Mouse (Mus musculus) liver, postnatal 0 days (tissue): ENCODE measurements around the gene Pheta2. TPM values are rescaled to one million over a fixed set of nuclear protein-coding genes. Genes with fewer than 3 reads are reported as not detected.

Experiments used
- ATAC-seq: fragments of 200-750 bp; cut with Nextera tagmentation; 2 replicates; pipeline ENCODE4 v1.8.0; 2017; ENCODE audit warnings: mild to moderate bottlenecking, moderate library complexity
- DNase-seq: peaks from one replicate; pipeline ENCODE4 v3.0.0-alpha.2; 2016
- H3K27ac ChIP-seq: fragments of 300-500 bp; sonication (generic); 2 replicates; pipeline ENCODE4 v1.5.1; 2014; ENCODE audit warnings: antibody characterized with exemption, moderate library complexity, mild to moderate bottlenecking, low read depth
- H3K27me3 ChIP-seq: fragments of 300-500 bp; sonication (generic); 2 replicates; pipeline ENCODE4 v1.6.1; 2014; ENCODE audit warnings: low read length, control low read depth, mixed read lengths; ENCODE audit not compliant: insufficient read depth
- H3K36me3 ChIP-seq: fragments of 300-500 bp; sonication (generic); replicated peaks from 2 replicates; pipeline ENCODE4 v1.6.1; 2014; ENCODE audit warnings: mild to moderate bottlenecking, control low read depth, low read length, moderate library complexity, mixed read lengths; ENCODE audit not compliant: insufficient read depth
- H3K4me1 ChIP-seq: fragments of 300-500 bp; sonication (generic); 2 replicates; pipeline ENCODE4 v1.6.1; 2014; ENCODE audit warnings: antibody characterized with exemption, mild to moderate bottlenecking, control low read depth; ENCODE audit not compliant: insufficient read depth
- H3K4me2 ChIP-seq: fragments of 300-500 bp; sonication (generic); 2 replicates; pipeline ENCODE4 v1.6.1; 2014; ENCODE audit warnings: low read depth, mild to moderate bottlenecking, low read length, moderate library complexity, mixed read lengths
- H3K4me3 ChIP-seq: fragments of 300-500 bp; sonication (generic); 2 replicates; pipeline ENCODE4 v1.5.1; 2014; ENCODE audit warnings: low read depth, low read length
- H3K9ac ChIP-seq: fragments of 300-500 bp; sonication (generic); replicated peaks from 2 replicates; pipeline ENCODE4 v1.6.1; 2014; ENCODE audit warnings: mild to moderate bottlenecking, moderate library complexity
- H3K9me3 ChIP-seq: fragments of 300-500 bp; sonication (generic); 2 replicates; pipeline ENCODE4 v1.6.1; 2016; ENCODE audit warnings: mild to moderate bottlenecking, control low read depth, low read length, mixed read lengths
- CTCF ChIP-seq: sonication (generic); IDR thresholded peaks from 2 replicates; pipeline ENCODE4 v1.5.1; 2016; ENCODE audit warnings: antibody characterized with exemption, low read depth
- EP300 ChIP-seq: IDR thresholded peaks from 2 replicates; pipeline ENCODE4 v1.6.1; 2016; ENCODE audit warnings: antibody characterized with exemption, low read depth, mild to moderate bottlenecking
- WGBS: fragments of 180-500 bp; shearing (Covaris S2); extraction: QIAGEN DNeasy Blood & Tissue Kit; methylation state at CpG from one replicate; pipeline ENCODE4 v1.1.7; 2014; ENCODE audit not compliant: insufficient replicate concordance; 5-methylcytosine and 5-hydroxymethylcytosine counted together
- polyA plus RNA-seq: library from polyadenylated mRNA; unstranded; fragments of >200 nt; fragmentation: Nextera tagmentation; extraction: Ambion mirVana; gene quantifications from 2 replicates; pipeline ENCODE4 v1.2.1, GENCODE M21; 2015

Gene Pheta2
- polyA plus RNA-seq, 1 experiment from 2014 or later = 17.5 TPM

DNA sequence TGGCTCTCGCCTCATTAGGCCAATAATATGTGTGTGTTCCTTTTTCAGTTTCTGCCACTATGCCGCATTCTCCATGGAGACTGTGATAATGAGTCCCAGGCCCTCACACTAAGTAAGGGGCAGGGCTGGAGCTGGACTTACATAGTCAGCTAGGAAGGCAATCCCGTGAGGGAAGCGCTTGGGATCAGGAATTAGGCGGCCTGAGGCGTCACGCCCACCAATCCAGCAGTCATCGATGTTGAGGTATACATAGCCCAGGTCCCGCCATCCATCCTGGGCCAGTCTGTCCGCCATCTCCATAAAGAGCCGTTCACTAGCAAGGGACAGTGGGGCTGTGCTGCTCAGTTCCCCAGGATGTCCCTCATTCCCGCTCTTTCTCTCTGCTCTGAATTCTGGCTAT lies 2.1 kb upstream of the Pheta2 start:
- no peak for DNase-seq
- TF ChIP-seq EP300 (no peak), CTCF (no peak)
- no peaks in the 10 kb centered on the region for H3K27me3 ChIP-seq
- H3K4me1 ChIP-seq = peaks cover 41% of the 10 kb centered on the region
- peaks cover 39% of the 10 kb centered on the region for H3K36me3 ChIP-seq
- H3K4me2 ChIP-seq = peak overlapping the region; percentile 76
- no peak overlapping the region for H3K4me3 ChIP-seq
- ATAC-seq = no peak
- no peaks in the 10 kb centered on the region for H3K9me3 ChIP-seq
- WGBS = 87% methylated on average over 12 of the region's 12 CpGs
- H3K27ac ChIP-seq = peak overlapping the region; percentile 22; the same call in 1 of the 2 replicates
- H3K9ac ChIP-seq = no peak overlapping the region

DNA sequence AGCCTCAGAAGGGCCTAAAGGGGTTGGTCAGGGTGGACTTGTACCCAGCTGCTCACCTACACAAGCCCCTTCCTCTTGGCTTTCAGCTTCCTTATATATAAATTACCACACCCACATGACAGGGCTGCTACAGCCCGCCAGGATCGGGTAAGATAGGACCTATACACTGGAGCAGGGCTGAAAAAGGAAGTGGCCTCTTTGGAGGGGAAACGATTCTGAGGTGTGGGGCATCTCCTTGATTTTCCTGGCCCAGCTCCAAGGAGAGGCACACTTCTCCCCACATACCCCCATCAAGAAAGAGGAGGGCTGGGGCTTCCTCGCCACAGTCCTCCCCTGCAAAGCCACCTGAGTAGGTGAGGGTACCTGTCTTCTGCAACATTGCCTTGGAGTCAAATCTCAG lies 867 bp upstream of the Pheta2 start:
- no peak for ATAC-seq
- no peaks in the 10 kb centered on the region for H3K9me3 ChIP-seq
- H3K4me2 ChIP-seq = peak overlapping the region; percentile 76
- peaks cover 30% of the 10 kb centered on the region for H3K36me3 ChIP-seq
- H3K9ac ChIP-seq = peak overlapping the region; percentile 81
- H3K4me1 ChIP-seq = peaks cover 51% of the 10 kb centered on the region
- peak overlapping the region; percentile 77 for H3K4me3 ChIP-seq
- H3K27me3 ChIP-seq = no peaks in the 10 kb centered on the region
- no peak for TF ChIP-seq EP300
- TF ChIP-seq CTCF = no peak
- peak overlapping the region; percentile 99 for H3K27ac ChIP-seq
- no peak for DNase-seq
- WGBS = 12% methylated on average over 4 of the region's 4 CpGs

GRCm38 (mm10) chr15:82339150-82339549 lies 408 bp downstream of the Pheta2 start:
- H3K4me1 ChIP-seq = peaks cover 64% of the 10 kb centered on the region
- peak overlapping the region; percentile 99 for H3K27ac ChIP-seq
- peak overlapping the region; percentile 81 for H3K9ac ChIP-seq
- H3K36me3 ChIP-seq = peaks cover 37% of the 10 kb centered on the region
- no peaks in the 10 kb centered on the region for H3K9me3 ChIP-seq
- DNase-seq (no peak), ATAC-seq (no peak)
- 42% methylated on average over 10 of the region's 10 CpGs for WGBS
- peak overlapping the region; percentile 77 for H3K4me3 ChIP-seq
- H3K27me3 ChIP-seq = no peaks in the 10 kb centered on the region
- TF ChIP-seq EP300 (no peak), CTCF (no peak)
- H3K4me2 ChIP-seq = peak overlapping the region; percentile 76

DNA sequence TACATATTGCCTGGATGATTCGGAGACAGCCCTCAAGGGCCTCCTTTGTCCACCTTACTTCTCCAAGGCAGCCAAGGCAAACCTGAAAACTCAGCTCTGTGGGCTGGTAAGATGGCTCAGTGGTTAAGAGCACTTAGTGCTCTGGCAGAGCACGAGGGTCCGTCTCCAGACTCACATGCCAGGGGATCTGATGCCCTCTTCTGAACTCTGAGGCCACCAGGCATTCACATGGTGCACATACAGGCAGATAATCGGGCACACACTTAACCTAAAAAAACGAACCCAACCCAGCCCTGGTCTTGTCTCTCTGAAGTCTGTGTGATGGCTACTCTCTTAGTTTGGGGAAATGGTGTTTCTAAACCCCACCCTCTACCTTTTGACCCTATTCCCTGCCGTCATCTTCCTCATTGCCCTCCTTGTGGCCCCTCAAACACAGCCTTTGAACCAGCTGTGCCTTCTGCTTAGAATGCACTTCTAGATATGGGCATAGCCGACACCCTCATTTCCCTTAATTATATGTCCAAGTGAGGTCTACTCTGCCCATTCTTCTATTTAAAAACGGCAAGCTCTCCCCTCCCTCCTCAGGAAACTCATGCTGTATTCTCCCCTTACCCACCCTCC lies 1.0 kb downstream of the Pheta2 start:
- DNase-seq = no peak
- peaks cover 70% of the 10 kb centered on the region for H3K4me1 ChIP-seq
- TF ChIP-seq EP300 = no peak
- no peak for TF ChIP-seq CTCF
- ATAC-seq = no peak
- peak overlapping the region; percentile 99 for H3K27ac ChIP-seq
- peaks cover 33% of the 10 kb centered on the region for H3K36me3 ChIP-seq
- no peaks in the 10 kb centered on the region for H3K27me3 ChIP-seq
- WGBS = 45% methylated on average over 8 of the region's 8 CpGs
- H3K4me3 ChIP-seq = no peak overlapping the region
- no peaks in the 10 kb centered on the region for H3K9me3 ChIP-seq
- peak overlapping the region; percentile 76; the same call in 1 of the 2 replicates for H3K4me2 ChIP-seq
- peak overlapping the region; percentile 81 for H3K9ac ChIP-seq

- ATAC-seq (no peak), DNase-seq (peak; percentile 57)
- Histone ChIP-seq H3K4me1 (peaks cover 77% of the 10 kb centered on the region), H3K36me3 (peaks cover 25% of the 10 kb centered on the region), H3K9ac (peak overlapping the region; percentile 81), H3K9me3 (no peaks in the 10 kb centered on the region), H3K27me3 (no peaks in the 10 kb centered on the region), H3K4me2 (peak overlapping the region; percentile 76), H3K27ac (peak overlapping the region; percentile 99), H3K4me3 (peak overlapping the region; percentile 59)
- 22% methylated on average over 21 of the region's 21 CpGs for WGBS
- TF ChIP-seq CTCF = no peak
- no peak for TF ChIP-seq EP300
Measured at GRCm38 (mm10) chr15:82340414-82341035, 1.8 kb downstream of the Pheta2 start.

- H3K4me1 ChIP-seq = peaks cover 77% of the 10 kb centered on the region
- TF ChIP-seq CTCF (peak; percentile 23; the same call in 1 of the 2 replicates), EP300 (no peak)
- ATAC-seq (peak; percentile 3), DNase-seq (peak; percentile 83)
- peak overlapping the region; percentile 76 for H3K4me2 ChIP-seq
- peaks cover 20% of the 10 kb centered on the region for H3K36me3 ChIP-seq
- H3K9me3 ChIP-seq = no peaks in the 10 kb centered on the region
- peak overlapping the region; percentile 81 for H3K9ac ChIP-seq
- H3K27me3 ChIP-seq = no peaks in the 10 kb centered on the region
- under 1% methylated on average over 36 of the region's 40 CpGs for WGBS
- H3K27ac ChIP-seq = peak overlapping the region; percentile 99
- H3K4me3 ChIP-seq = peak overlapping the region; percentile 59
Measured at GRCm38 (mm10) chr15:82341036-82341501, 2.3 kb downstream of the Pheta2 start.
